Mouse (Mus musculus): ENCODE results near the gene Ccdc14. TPM values are rescaled to one million over a fixed set of nuclear protein-coding genes. Genes with fewer than 3 reads are reported as not detected.
A peak's percentile ranks its signal among the peaks of the same experiment; 100 is the strongest.
"Not testable (repeated sequence)": the region's sequence is repeated elsewhere in the genome, so short reads cannot be mapped to it uniquely, and the experiment has no call there.

Gene Ccdc14
- 10.7 and 11.2 TPM in 2 replicates for polyA plus RNA-seq (2014; fragmentation: Nextera tagmentation; extraction: Ambion mirVana)

GRCm38 (mm10) chr16:34690334-34691144, at the start of gene Ccdc14:
Gene Ccdc14 (plus strand): TSS chr16:34690616.
- 0 out of 2 replicates have a peak, but pooled peaks cover 4% of the 10 kb centered on the region for H3K4me1 ChIP-seq (ENCODE audit: control insufficient read depth, insufficient read depth, low read length)
- peak within 1 kb of the TSS; percentile 85 for H3K9ac ChIP-seq (ENCODE audit: low read length)
- DNase-seq (ENCODE audit: low spot score), result peak; percentile 94
- peak within 1 kb of the TSS; percentile 79 for H3K4me2 ChIP-seq (ENCODE audit: low read depth, severe bottlenecking)
- peak within 1 kb of the TSS; percentile 38 for H3K27ac ChIP-seq (replicated peaks; ENCODE audit: low read depth, low read length)
- H3K4me3 ChIP-seq (ENCODE audit: low read depth, low read length), result peak within 1 kb of the TSS; percentile 73
- H3K27me3 ChIP-seq (ENCODE audit: control insufficient read depth, insufficient read depth, low read length), result no peaks in the 10 kb centered on the region
- under 1% methylated on average over 53 of the region's 53 CpGs for WGBS
- no peaks in the 10 kb centered on the region for H3K36me3 ChIP-seq (ENCODE audit: control insufficient read depth, insufficient read depth, low read length)
- no peaks in the 10 kb centered on the region for H3K9me3 ChIP-seq (ENCODE audit: control insufficient read depth, low read length)
- peak; percentile 89 for ATAC-seq (ENCODE audit: insufficient number of reproducible peaks, low FRiP score, low TSS enrichment, low read depth)

- Histone ChIP-seq H3K9ac (ENCODE audit: low read length) (no peak overlapping the region), H3K4me3 (ENCODE audit: low read depth, low read length) (no peak overlapping the region), H3K27me3 (ENCODE audit: control insufficient read depth, insufficient read depth, low read length) (no peaks in the 10 kb centered on the region), H3K36me3 (ENCODE audit: control insufficient read depth, insufficient read depth, low read length) (no peaks in the 10 kb centered on the region), H3K4me1 (ENCODE audit: control insufficient read depth, insufficient read depth, low read length) (no peaks in the 10 kb centered on the region), H3K4me2 (ENCODE audit: low read depth, severe bottlenecking) (no peak overlapping the region), H3K27ac (replicated peaks; ENCODE audit: low read depth, low read length) (no peak overlapping the region), H3K9me3 (ENCODE audit: control insufficient read depth, low read length) (no peaks in the 10 kb centered on the region)
- ATAC-seq (ENCODE audit: insufficient number of reproducible peaks, low FRiP score, low TSS enrichment, low read depth), result no peak
- DNase-seq (ENCODE audit: low spot score), result no peak
- WGBS, result 70% methylated on average over 8 of the region's 8 CpGs
These were observed 46.7 kb upstream of the Ccdc14 start for GRCm38 (mm10) chr16:34643511-34644259.

- WGBS, result 53% methylated on average over 7 of the region's 7 CpGs
- Histone ChIP-seq H3K36me3 (ENCODE audit: control insufficient read depth, insufficient read depth, low read length) (no peaks in the 10 kb centered on the region), H3K9ac (ENCODE audit: low read length) (no peak within 1 kb of the TSS), H3K27ac (replicated peaks; ENCODE audit: low read depth, low read length) (no peak within 1 kb of the TSS), H3K9me3 (ENCODE audit: control insufficient read depth, low read length) (no peaks in the 10 kb centered on the region), H3K4me2 (ENCODE audit: low read depth, severe bottlenecking) (no peak within 1 kb of the TSS), H3K4me1 (ENCODE audit: control insufficient read depth, insufficient read depth, low read length) (no peaks in the 10 kb centered on the region), H3K27me3 (ENCODE audit: control insufficient read depth, insufficient read depth, low read length) (no peaks in the 10 kb centered on the region), H3K4me3 (ENCODE audit: low read depth, low read length) (no peak within 1 kb of the TSS)
- DNase-seq (ENCODE audit: low spot score) (no peak), ATAC-seq (ENCODE audit: insufficient number of reproducible peaks, low FRiP score, low TSS enrichment, low read depth) (no peak)
These were observed 40.8 kb upstream of the Ccdc14 start, which contains the start of gene Ropn1 for GRCm38 (mm10) chr16:34649621-34650020. Gene Ropn1 (plus strand): TSS chr16:34649921.

GRCm38 (mm10) chr16:34653023-34653422, 37.4 kb upstream of the Ccdc14 start:
- WGBS, result 88% methylated on average over 5 of the region's 5 CpGs
- Histone ChIP-seq H3K36me3 (ENCODE audit: control insufficient read depth, insufficient read depth, low read length) (no peaks in the 10 kb centered on the region), H3K4me2 (ENCODE audit: low read depth, severe bottlenecking) (no peak overlapping the region), H3K27ac (replicated peaks; ENCODE audit: low read depth, low read length) (no peak overlapping the region), H3K4me3 (ENCODE audit: low read depth, low read length) (no peak overlapping the region), H3K27me3 (ENCODE audit: control insufficient read depth, insufficient read depth, low read length) (no peaks in the 10 kb centered on the region), H3K4me1 (ENCODE audit: control insufficient read depth, insufficient read depth, low read length) (no peaks in the 10 kb centered on the region), H3K9ac (ENCODE audit: low read length) (no peak overlapping the region), H3K9me3 (ENCODE audit: control insufficient read depth, low read length) (no peaks in the 10 kb centered on the region)
- ATAC-seq (ENCODE audit: insufficient number of reproducible peaks, low FRiP score, low TSS enrichment, low read depth) (no peak), DNase-seq (ENCODE audit: low spot score) (no peak)

GRCm38 (mm10) chr16:34657566-34657965, 32.9 kb upstream of the Ccdc14 start:
- not testable (repeated sequence) for H3K9ac ChIP-seq (ENCODE audit: low read length); H3K27me3 ChIP-seq (ENCODE audit: control insufficient read depth, insufficient read depth, low read length); H3K27ac ChIP-seq (replicated peaks; ENCODE audit: low read depth, low read length)

GRCm38 (mm10) chr16:34657983-34658382, 32.4 kb upstream of the Ccdc14 start:
- H3K4me1 ChIP-seq (ENCODE audit: control insufficient read depth, insufficient read depth, low read length), result no peaks in the 10 kb centered on the region
- no peak overlapping the region for H3K27ac ChIP-seq (replicated peaks; ENCODE audit: low read depth, low read length)
- DNase-seq (ENCODE audit: low spot score) (peak; percentile 22), ATAC-seq (ENCODE audit: insufficient number of reproducible peaks, low FRiP score, low TSS enrichment, low read depth) (no peak)
- H3K9me3 ChIP-seq (ENCODE audit: control insufficient read depth, low read length), result no peaks in the 10 kb centered on the region
- H3K4me2 ChIP-seq (ENCODE audit: low read depth, severe bottlenecking), result peak overlapping the region; percentile 42
- WGBS, result 32% methylated on average over 5 of the region's 5 CpGs
- H3K36me3 ChIP-seq (ENCODE audit: control insufficient read depth, insufficient read depth, low read length), result no peaks in the 10 kb centered on the region
- H3K4me3 ChIP-seq (ENCODE audit: low read depth, low read length), result no peak overlapping the region; the same call in 1 of the 2 replicates
- H3K9ac ChIP-seq (ENCODE audit: low read length), result no peak overlapping the region
- H3K27me3 ChIP-seq (ENCODE audit: control insufficient read depth, insufficient read depth, low read length), result no peaks in the 10 kb centered on the region

More at GRCm38 (mm10) chr16:34657566-34657965, 32.9 kb upstream of the Ccdc14 start:
- H3K4me3 ChIP-seq (ENCODE audit: low read depth, low read length); H3K36me3 ChIP-seq (ENCODE audit: control insufficient read depth, insufficient read depth, low read length); H3K9me3 ChIP-seq (ENCODE audit: control insufficient read depth, low read length); H3K4me1 ChIP-seq (ENCODE audit: control insufficient read depth, insufficient read depth, low read length); ATAC-seq (ENCODE audit: insufficient number of reproducible peaks, low FRiP score, low TSS enrichment, low read depth): not testable (repeated sequence)
- H3K4me2 ChIP-seq (ENCODE audit: low read depth, severe bottlenecking), result peak overlapping the region; percentile 42; the same call in 1 of the 2 replicates
- DNase-seq (ENCODE audit: low spot score), result peak; percentile 29
- WGBS, result 5% methylated on average over 16 of the region's 16 CpGs

GRCm38 (mm10) chr16:34658388-34658787, 32.0 kb upstream of the Ccdc14 start:
- no peak overlapping the region for H3K4me3 ChIP-seq (ENCODE audit: low read depth, low read length)
- no peaks in the 10 kb centered on the region for H3K36me3 ChIP-seq (ENCODE audit: control insufficient read depth, insufficient read depth, low read length)
- ATAC-seq (ENCODE audit: insufficient number of reproducible peaks, low FRiP score, low TSS enrichment, low read depth) (peak; percentile 80; the same call in 1 of the 2 replicates), DNase-seq (ENCODE audit: low spot score) (peak; percentile 45)
- no peaks in the 10 kb centered on the region for H3K27me3 ChIP-seq (ENCODE audit: control insufficient read depth, insufficient read depth, low read length)
- H3K27ac ChIP-seq (replicated peaks; ENCODE audit: low read depth, low read length), result no peak overlapping the region
- 33% methylated on average over 11 of the region's 11 CpGs for WGBS
- H3K9me3 ChIP-seq (ENCODE audit: control insufficient read depth, low read length), result no peaks in the 10 kb centered on the region
- no peak overlapping the region for H3K9ac ChIP-seq (ENCODE audit: low read length)
- peak overlapping the region; percentile 42 for H3K4me2 ChIP-seq (ENCODE audit: low read depth, severe bottlenecking)
- H3K4me1 ChIP-seq (ENCODE audit: control insufficient read depth, insufficient read depth, low read length), result no peaks in the 10 kb centered on the region

- H3K4me3 ChIP-seq (ENCODE audit: low read depth, low read length), result no peak overlapping the region
- no peaks in the 10 kb centered on the region; the same call in 1 of the 2 replicates for H3K27me3 ChIP-seq (ENCODE audit: control insufficient read depth, insufficient read depth, low read length)
- H3K9ac ChIP-seq (ENCODE audit: low read length), result no peak overlapping the region
- H3K36me3 ChIP-seq (ENCODE audit: control insufficient read depth, insufficient read depth, low read length), result no peaks in the 10 kb centered on the region
- ATAC-seq (ENCODE audit: insufficient number of reproducible peaks, low FRiP score, low TSS enrichment, low read depth) (no peak), DNase-seq (ENCODE audit: low spot score) (no peak)
- H3K4me2 ChIP-seq (ENCODE audit: low read depth, severe bottlenecking), result no peak overlapping the region
- H3K27ac ChIP-seq (replicated peaks; ENCODE audit: low read depth, low read length), result no peak overlapping the region
- WGBS, result 84% methylated on average over 3 of the region's 3 CpGs
- H3K4me1 ChIP-seq (ENCODE audit: control insufficient read depth, insufficient read depth, low read length), result peaks cover 3% of the 10 kb centered on the region; the same call in 1 of the 2 replicates
- H3K9me3 ChIP-seq (ENCODE audit: control insufficient read depth, low read length), result no peaks in the 10 kb centered on the region
These were observed 25.9 kb upstream of the Ccdc14 start for GRCm38 (mm10) chr16:34664553-34664952.

Data from limb, embryonic 11.5 days (tissue).